Mouse (Mus musculus): ENCODE results near the gene Arl5a. TPM values are rescaled to one million over a fixed set of nuclear protein-coding genes. Genes with fewer than 3 reads are reported as not detected.

Gene Arl5a
- polyA plus RNA-seq, 1 experiment: 106 TPM

GRCm38 (mm10) chr2:52446648-52447047 is 21.9 kb upstream of the Arl5a start:
- Histone ChIP-seq H3K4me3 (ENCODE audit: insufficient read depth, low read length) (no peak overlapping the region), H3K4me1 (ENCODE audit: control insufficient read depth, insufficient read depth, low read length) (0 out of 2 replicates have a peak, but pooled peaks cover 5% of the 10 kb centered on the region), H3K27ac (ENCODE audit: insufficient read depth, low read length) (no peak overlapping the region)
- TF ChIP-seq CTCF (IDR thresholded peaks at IDR 0.05; ENCODE audit: borderline replicate concordance, insufficient read depth, low read length) (no peak), POLR2A (IDR thresholded peaks at IDR 0.05; ENCODE audit: low read depth, low read length) (no peak)

- no peak overlapping the region for H3K4me3 ChIP-seq (ENCODE audit: insufficient read depth, low read length)
- no peak overlapping the region for H3K27ac ChIP-seq (ENCODE audit: insufficient read depth, low read length)
- no peak for TF ChIP-seq POLR2A (IDR thresholded peaks at IDR 0.05; ENCODE audit: low read depth, low read length)
- peaks cover 8% of the 10 kb centered on the region; the same call in 1 of the 2 replicates for H3K4me1 ChIP-seq (ENCODE audit: control insufficient read depth, insufficient read depth, low read length)
These were observed 17.4 kb upstream of the Arl5a start for GRCm38 (mm10) chr2:52442125-52442524.

- no peak overlapping the region for H3K27ac ChIP-seq (ENCODE audit: insufficient read depth, low read length)
These were observed 15.8 kb upstream of the Arl5a start for GRCm38 (mm10) chr2:52440420-52441015.

GRCm38 (mm10) chr2:52438437-52438836 is 13.7 kb upstream of the Arl5a start:
- no peak overlapping the region for H3K27ac ChIP-seq (ENCODE audit: insufficient read depth, low read length)
- TF ChIP-seq CTCF (IDR thresholded peaks at IDR 0.05; ENCODE audit: borderline replicate concordance, insufficient read depth, low read length) (no peak), POLR2A (IDR thresholded peaks at IDR 0.05; ENCODE audit: low read depth, low read length) (no peak)
- peaks cover 8% of the 10 kb centered on the region; the same call in 1 of the 2 replicates for H3K4me1 ChIP-seq (ENCODE audit: control insufficient read depth, insufficient read depth, low read length)
- no peak overlapping the region for H3K4me3 ChIP-seq (ENCODE audit: insufficient read depth, low read length)

More at GRCm38 (mm10) chr2:52440420-52441015, 15.8 kb upstream of the Arl5a start:
- Histone ChIP-seq H3K4me3 (ENCODE audit: insufficient read depth, low read length) (no peak overlapping the region), H3K4me1 (ENCODE audit: control insufficient read depth, insufficient read depth, low read length) (peaks cover 8% of the 10 kb centered on the region; the same call in 1 of the 2 replicates)
- TF ChIP-seq POLR2A (IDR thresholded peaks at IDR 0.05; ENCODE audit: low read depth, low read length): no peak
- TF ChIP-seq CTCF (IDR thresholded peaks at IDR 0.05; ENCODE audit: borderline replicate concordance, insufficient read depth, low read length): no peak

GRCm38 (mm10) chr2:52438013-52438412 is 13.3 kb upstream of the Arl5a start:
- peaks cover 8% of the 10 kb centered on the region; the same call in 1 of the 2 replicates for H3K4me1 ChIP-seq (ENCODE audit: control insufficient read depth, insufficient read depth, low read length)
- no peak overlapping the region for H3K4me3 ChIP-seq (ENCODE audit: insufficient read depth, low read length)
- no peak overlapping the region for H3K27ac ChIP-seq (ENCODE audit: insufficient read depth, low read length)
- TF ChIP-seq CTCF (IDR thresholded peaks at IDR 0.05; ENCODE audit: borderline replicate concordance, insufficient read depth, low read length): no peak
- TF ChIP-seq POLR2A (IDR thresholded peaks at IDR 0.05; ENCODE audit: low read depth, low read length): no peak

DNA sequence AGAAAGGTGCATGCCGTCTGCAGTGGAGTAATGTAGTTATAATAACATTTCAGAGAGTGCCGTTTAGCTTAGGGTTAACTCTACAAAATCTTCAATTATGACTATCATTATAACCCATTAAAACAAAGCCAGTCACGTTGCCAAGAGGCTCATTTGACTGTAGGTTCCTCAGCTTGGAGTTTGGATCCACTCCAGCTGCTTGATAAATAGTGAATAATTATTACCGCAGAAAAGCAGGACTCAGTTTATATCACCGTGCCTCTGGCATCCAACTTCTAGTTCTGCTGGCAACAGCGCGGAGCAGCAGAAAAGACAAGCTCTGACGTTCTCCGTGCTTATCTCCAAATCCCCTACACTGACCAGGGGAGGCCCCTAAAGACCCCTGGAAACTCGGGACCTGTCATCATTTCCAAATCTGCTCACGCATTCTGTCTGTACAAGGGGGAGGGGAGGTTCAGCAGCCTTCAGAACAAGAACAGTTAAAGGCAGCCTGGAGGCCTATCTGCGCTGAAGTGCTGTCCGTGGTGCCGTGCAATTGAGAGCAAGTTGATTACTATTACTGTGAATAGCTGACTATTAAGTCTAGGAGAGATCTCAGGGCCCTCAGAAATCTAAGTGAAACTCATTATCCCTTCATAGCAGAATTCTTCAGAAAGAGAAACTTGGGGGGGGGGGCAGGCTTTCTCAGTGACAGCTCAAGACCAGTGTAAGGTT is 11.4 kb upstream of the Arl5a start:
- Histone ChIP-seq H3K27ac (ENCODE audit: insufficient read depth, low read length) (no peak overlapping the region), H3K4me3 (ENCODE audit: insufficient read depth, low read length) (no peak overlapping the region), H3K4me1 (ENCODE audit: control insufficient read depth, insufficient read depth, low read length) (peaks cover 8% of the 10 kb centered on the region; the same call in 1 of the 2 replicates)
- TF ChIP-seq CTCF (IDR thresholded peaks at IDR 0.05; ENCODE audit: borderline replicate concordance, insufficient read depth, low read length) (no peak), POLR2A (IDR thresholded peaks at IDR 0.05; ENCODE audit: low read depth, low read length) (no peak)

GRCm38 (mm10) chr2:52433365-52433764 is 8.7 kb upstream of the Arl5a start:
- H3K27ac ChIP-seq (ENCODE audit: insufficient read depth, low read length): no peak overlapping the region
- TF ChIP-seq POLR2A (IDR thresholded peaks at IDR 0.05; ENCODE audit: low read depth, low read length) (no peak), CTCF (IDR thresholded peaks at IDR 0.05; ENCODE audit: borderline replicate concordance, insufficient read depth, low read length) (no peak)
- H3K4me1 ChIP-seq (ENCODE audit: control insufficient read depth, insufficient read depth, low read length): peaks cover 6% of the 10 kb centered on the region; the same call in 1 of the 2 replicates
- no peak overlapping the region for H3K4me3 ChIP-seq (ENCODE audit: insufficient read depth, low read length)

- TF ChIP-seq CTCF (IDR thresholded peaks at IDR 0.05; ENCODE audit: borderline replicate concordance, insufficient read depth, low read length) (no peak), POLR2A (IDR thresholded peaks at IDR 0.05; ENCODE audit: low read depth, low read length) (no peak)
These were observed 2.7 kb upstream of the Arl5a start for GRCm38 (mm10) chr2:52427383-52427782.

DNA sequence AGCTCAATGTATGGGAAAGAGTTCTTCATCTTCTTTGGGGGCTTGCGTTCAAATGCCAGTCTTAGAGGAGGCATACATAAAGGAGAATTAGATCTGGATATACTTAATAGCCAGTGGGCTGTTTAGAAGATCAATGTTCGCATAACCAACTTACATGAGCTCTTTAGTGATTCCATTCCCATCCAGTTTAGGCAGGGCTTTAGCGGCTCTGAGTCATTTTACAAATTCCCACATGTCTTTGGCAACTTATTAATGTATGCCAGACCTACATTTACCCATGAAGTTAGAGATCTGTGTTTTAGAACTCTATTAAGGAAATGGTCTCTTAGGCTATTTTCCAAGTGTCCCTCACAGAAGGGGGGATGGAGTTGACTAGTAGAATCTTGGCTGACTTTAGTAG is 1.3 kb upstream of the Arl5a start:
- TF ChIP-seq CTCF (IDR thresholded peaks at IDR 0.05; ENCODE audit: borderline replicate concordance, insufficient read depth, low read length) (no peak), POLR2A (IDR thresholded peaks at IDR 0.05; ENCODE audit: low read depth, low read length) (no peak)
- Histone ChIP-seq H3K4me3 (ENCODE audit: insufficient read depth, low read length) (peak overlapping the region; percentile 70), H3K27ac (ENCODE audit: insufficient read depth, low read length) (peak overlapping the region; percentile 92), H3K4me1 (ENCODE audit: control insufficient read depth, insufficient read depth, low read length) (peaks cover 11% of the 10 kb centered on the region)

More at GRCm38 (mm10) chr2:52427383-52427782, 2.7 kb upstream of the Arl5a start:
- peaks cover 7% of the 10 kb centered on the region for H3K4me1 ChIP-seq (ENCODE audit: control insufficient read depth, insufficient read depth, low read length)
- H3K4me3 ChIP-seq (ENCODE audit: insufficient read depth, low read length): no peak overlapping the region
- H3K27ac ChIP-seq (ENCODE audit: insufficient read depth, low read length): peak overlapping the region; percentile 92

- peak overlapping the region; percentile 92 for H3K27ac ChIP-seq (ENCODE audit: insufficient read depth, low read length)
- peaks cover 13% of the 10 kb centered on the region for H3K4me1 ChIP-seq (ENCODE audit: control insufficient read depth, insufficient read depth, low read length)
- 0 out of 2 replicates have a peak, but pooled peaks have one; percentile 21 for TF ChIP-seq POLR2A (IDR thresholded peaks at IDR 0.05; ENCODE audit: low read depth, low read length)
- no peak for TF ChIP-seq CTCF (IDR thresholded peaks at IDR 0.05; ENCODE audit: borderline replicate concordance, insufficient read depth, low read length)
- peak overlapping the region; percentile 70 for H3K4me3 ChIP-seq (ENCODE audit: insufficient read depth, low read length)
These were observed 758 bp upstream of the Arl5a start for GRCm38 (mm10) chr2:52425523-52425795.
